ENCODE assay signal across 9 mouse cellular contexts in genomic region chr8:71404951-71405351, GRCm38 (mm10). TPM values are rescaled to one million over a fixed set of nuclear protein-coding genes. Genes with fewer than 3 reads are reported as not detected.
DNase-seq lines count a peak whose midpoint lies in the region; ATAC-seq lines count a peak whose summit lies in the region.
"Had no signal": no experiment of that assay in that cellular context is flagged by ENCODE, and none has a peak within 500 bp of the region (broad histone marks: within the 10 kb centered on the region; RNA-seq: fewer than 3 reads in every experiment).

No protein-coding gene starts in this region.

- 82% methylated on average over 9 of the region's 9 CpGs for WGBS in heart, embryonic 10.5 days
- 87% methylated on average over 9 of the region's 9 CpGs for WGBS in limb, embryonic 11.5 days

- H3K4me3 ChIP-seq in heart, embryonic 10.5 days = peak overlapping the region; percentile 90
- H3K4me3 ChIP-seq in limb, embryonic 11.5 days (ENCODE audit: low read depth, low read length) = 0 out of 2 replicates have a peak overlapping the region, but pooled peaks have one; percentile 81

- H3K9me3 ChIP-seq in heart, embryonic 10.5 days = no peaks in the 10 kb centered on the region
- no peaks in the 10 kb centered on the region for H3K9me3 ChIP-seq in limb, embryonic 11.5 days (ENCODE audit: control insufficient read depth, low read length)

- ATAC-seq in limb, embryonic 11.5 days (ENCODE audit: insufficient number of reproducible peaks, low FRiP score, low TSS enrichment, low read depth) = no peak
- no peak for ATAC-seq in megakaryocyte progenitor cell, adult 5-6 weeks (replicated peaks; ENCODE audit: poor library complexity)

- peak overlapping the region; percentile 93; the same call in 1 of the 2 replicates for H3K4me2 ChIP-seq in limb, embryonic 11.5 days (ENCODE audit: low read depth, severe bottlenecking)

- peaks cover 31% of the 10 kb centered on the region for H3K4me1 ChIP-seq in heart, embryonic 10.5 days
- peaks cover 4% of the 10 kb centered on the region; the same call in 1 of the 2 replicates for H3K4me1 ChIP-seq in limb, embryonic 11.5 days (ENCODE audit: control insufficient read depth, insufficient read depth, low read length)

- peaks cover 38% of the 10 kb centered on the region for H3K36me3 ChIP-seq in heart, embryonic 10.5 days
- peaks cover 10% of the 10 kb centered on the region; the same call in 1 of the 2 replicates for H3K36me3 ChIP-seq in limb, embryonic 11.5 days (ENCODE audit: control insufficient read depth, insufficient read depth, low read length)

- 0 out of 2 replicates have a peak overlapping the region, but pooled peaks have one; percentile 22 for H3K27ac ChIP-seq in heart, embryonic 10.5 days
- H3K27ac ChIP-seq in limb, embryonic 11.5 days (replicated peaks; ENCODE audit: low read depth, low read length) = no peak overlapping the region

- DNase-seq in heart, embryonic 10.5 days (ENCODE audit: low spot score) = peak; percentile 63
- no peak for DNase-seq in heart, adult 18-20 months
- peak; percentile 66 for DNase-seq in A20 (ENCODE audit: low read depth, low spot score)
- peak; percentile 75 for DNase-seq in brain, adult 2 months (ENCODE audit: low read depth, low spot score)
- DNase-seq in limb, embryonic 11.5 days (ENCODE audit: low spot score) = no peak
- no peak for DNase-seq in frontal cortex, postnatal 10 days (ENCODE audit: low spot score in 2 of 2)
- DNase-seq in gastrocnemius, postnatal 25 days = no peak

- H3K9ac ChIP-seq in limb, embryonic 11.5 days (ENCODE audit: low read length) = no peak overlapping the region

- H3K27me3 ChIP-seq in heart, embryonic 10.5 days (ENCODE audit: insufficient read depth, poor library complexity, severe bottlenecking) = no peaks in the 10 kb centered on the region
- no peaks in the 10 kb centered on the region for H3K27me3 ChIP-seq in limb, embryonic 11.5 days (ENCODE audit: control insufficient read depth, insufficient read depth, low read length)

RNA-seq across cellular contexts. Expression of gene Ankle1, which starts 0.9 kb away (rescaled TPM):
- polyA plus RNA-seq in heart, embryonic 10.5 days (2016; fragmentation: Nextera tagmentation; extraction: Ambion mirVana) = 33.8 and 35.9 TPM in 2 replicates
- not detected for total RNA-seq in heart, adult 18-20 months (2021)
- 21.5 and 23.9 TPM in 2 replicates for polyA plus RNA-seq in limb, embryonic 11.5 days (2014; fragmentation: Nextera tagmentation; extraction: Ambion mirVana)
- 13.6 and 19.8 TPM in 2 replicates for total RNA-seq in megakaryocyte progenitor cell, adult 5-6 weeks (2015)
- 14.2 and 14.3 TPM in 2 replicates for total RNA-seq in megakaryocyte progenitor cell, adult 5-6 weeks (2017)
- under 1 TPM; 0.20 to 0.29 TPM for total RNA-seq in gastrocnemius, postnatal 25 days (2021)

RNA-seq across cellular contexts. Expression of gene Babam1, which starts 8.3 kb away (rescaled TPM):
- 101 and 111 TPM in 2 replicates for polyA plus RNA-seq in heart, embryonic 10.5 days (2016; fragmentation: Nextera tagmentation; extraction: Ambion mirVana)
- total RNA-seq in heart, adult 18-20 months (2021) = 10 to 100 TPM; 67.9 to 69.8 TPM
- polyA plus RNA-seq in limb, embryonic 11.5 days (2014; fragmentation: Nextera tagmentation; extraction: Ambion mirVana) = 109 and 119 TPM in 2 replicates
- 51.8 and 76.5 TPM in 2 replicates for total RNA-seq in megakaryocyte progenitor cell, adult 5-6 weeks (2015)
- total RNA-seq in megakaryocyte progenitor cell, adult 5-6 weeks (2017) = 93.7 and 122 TPM in 2 replicates
- 10 to 100 TPM; 59.2 to 71.2 TPM for total RNA-seq in gastrocnemius, postnatal 25 days (2021)

RNA-seq across cellular contexts. Expression of gene Ushbp1, which starts 9.3 kb away (rescaled TPM):
- 6.1 and 7.9 TPM in 2 replicates for polyA plus RNA-seq in heart, embryonic 10.5 days (2016; fragmentation: Nextera tagmentation; extraction: Ambion mirVana)
- 10 to 100 TPM; 20.4 to 23.2 TPM for total RNA-seq in heart, adult 18-20 months (2021)
- 3.4 and 4.1 TPM in 2 replicates for polyA plus RNA-seq in limb, embryonic 11.5 days (2014; fragmentation: Nextera tagmentation; extraction: Ambion mirVana)
- total RNA-seq in megakaryocyte progenitor cell, adult 5-6 weeks (2015) = not detected in 2 replicates
- not detected in 2 replicates for total RNA-seq in megakaryocyte progenitor cell, adult 5-6 weeks (2017)
- total RNA-seq in gastrocnemius, postnatal 25 days (2021) = 1 to 10 TPM; 5.5 to 9.9 TPM
- total RNA-seq: monocyte, adult 5-6 weeks had no signal

RNA-seq across cellular contexts. Expression of gene Nr2f6, which starts 23.2 kb away (rescaled TPM):
- polyA plus RNA-seq in heart, embryonic 10.5 days (2016; fragmentation: Nextera tagmentation; extraction: Ambion mirVana) = 48.4 and 79.0 TPM in 2 replicates
- total RNA-seq in heart, adult 18-20 months (2021) = 10 to 100 TPM; 48.0 to 53.8 TPM
- polyA plus RNA-seq in limb, embryonic 11.5 days (2014; fragmentation: Nextera tagmentation; extraction: Ambion mirVana) = 68.9 and 78.6 TPM in 2 replicates
- total RNA-seq in megakaryocyte progenitor cell, adult 5-6 weeks (2015) = 3.6 and 7.6 TPM in 2 replicates
- 4.3 and 5.6 TPM in 2 replicates for total RNA-seq in megakaryocyte progenitor cell, adult 5-6 weeks (2017)
- total RNA-seq in gastrocnemius, postnatal 25 days (2021) = 10 to 100 TPM; 21.6 to 21.7 TPM

RNA-seq across cellular contexts. Expression of gene Ocel1, which starts 33.9 kb away (rescaled TPM):
- 3.9 and 4.2 TPM in 2 replicates for polyA plus RNA-seq in heart, embryonic 10.5 days (2016; fragmentation: Nextera tagmentation; extraction: Ambion mirVana)
- 10 to 100 TPM; 14.2 to 14.9 TPM for total RNA-seq in heart, adult 18-20 months (2021)
- 2.7 and 3.1 TPM in 2 replicates for polyA plus RNA-seq in limb, embryonic 11.5 days (2014; fragmentation: Nextera tagmentation; extraction: Ambion mirVana)
- total RNA-seq in megakaryocyte progenitor cell, adult 5-6 weeks (2015) = 6.3 and 8.0 TPM in 2 replicates
- 11.1 and 11.7 TPM in 2 replicates for total RNA-seq in megakaryocyte progenitor cell, adult 5-6 weeks (2017)
- 1 to 10 TPM; 6.9 to 8.0 TPM for total RNA-seq in gastrocnemius, postnatal 25 days (2021)

Comparison
In these comparisons a context has a peak if more than half of its experiments do, and no peak if none do; other contexts are left out.
1. DNase-seq: peak in heart, embryonic 10.5 days (single experiment), A20 (single experiment) and brain, adult 2 months (single experiment); none in heart, adult 18-20 months (0 of 2), limb, embryonic 11.5 days (single experiment), frontal cortex, postnatal 10 days (0 of 2) and gastrocnemius, postnatal 25 days (single experiment).
2. RNA of gene Ankle1, which starts 0.9 kb away (total RNA-seq): 13.6 to 19.8 TPM in megakaryocyte progenitor cell, adult 5-6 weeks; 0.20 to 0.29 TPM in gastrocnemius, postnatal 25 days and not detected in heart, adult 18-20 months; every median in the first group is over 10 times any median in the second.
3. RNA of gene Ushbp1, which starts 9.3 kb away (total RNA-seq): 20.4 to 23.2 TPM in heart, adult 18-20 months and 5.5 to 9.9 TPM in gastrocnemius, postnatal 25 days; not detected in megakaryocyte progenitor cell, adult 5-6 weeks; every median in the first group is over 4 times any median in the second.